Mouse (Mus musculus) left cerebral cortex, adult 9 months (tissue): ENCODE results near the gene Trim66.

Source experiments
- DNase-seq, 2 experiments: peaks; one replicate each; pipeline ENCODE4 v3.0.0; 2022; ENCODE audit warnings: low spot score in 2 of 2

The Trim66 gene

GRCm38 (mm10) chr7:109522084-109522483, 14.2 kb upstream of the Trim66 start:
- no peak for DNase-seq

DNA sequence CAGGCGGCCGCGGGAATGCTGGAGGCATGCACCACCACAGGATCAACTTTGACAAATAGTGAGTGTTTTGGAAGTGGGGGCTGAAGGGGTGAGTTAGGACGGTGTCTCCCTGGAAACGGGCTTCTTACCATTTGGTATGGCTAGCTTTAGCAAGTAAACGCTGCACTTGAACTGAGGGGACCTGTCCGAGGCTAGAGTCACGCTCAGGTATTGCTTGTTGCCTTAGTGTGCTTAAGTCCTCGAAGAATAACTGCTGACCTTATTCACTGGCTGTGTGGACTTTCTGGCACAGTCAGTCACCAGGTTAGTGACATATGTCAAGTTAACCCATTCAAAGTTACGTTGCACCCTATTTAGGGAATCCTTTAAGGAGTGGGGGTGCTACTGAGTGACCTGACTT, 12.0 kb upstream of the Trim66 start:
- DNase-seq, result no peak

GRCm38 (mm10) chr7:109518838-109519696, 11.1 kb upstream of the Trim66 start, which contains the start of gene Rpl27a:
Rpl27a (plus strand) TSS chr7:109519147.
- DNase-seq, result peak; percentile 96 to 98

DNA sequence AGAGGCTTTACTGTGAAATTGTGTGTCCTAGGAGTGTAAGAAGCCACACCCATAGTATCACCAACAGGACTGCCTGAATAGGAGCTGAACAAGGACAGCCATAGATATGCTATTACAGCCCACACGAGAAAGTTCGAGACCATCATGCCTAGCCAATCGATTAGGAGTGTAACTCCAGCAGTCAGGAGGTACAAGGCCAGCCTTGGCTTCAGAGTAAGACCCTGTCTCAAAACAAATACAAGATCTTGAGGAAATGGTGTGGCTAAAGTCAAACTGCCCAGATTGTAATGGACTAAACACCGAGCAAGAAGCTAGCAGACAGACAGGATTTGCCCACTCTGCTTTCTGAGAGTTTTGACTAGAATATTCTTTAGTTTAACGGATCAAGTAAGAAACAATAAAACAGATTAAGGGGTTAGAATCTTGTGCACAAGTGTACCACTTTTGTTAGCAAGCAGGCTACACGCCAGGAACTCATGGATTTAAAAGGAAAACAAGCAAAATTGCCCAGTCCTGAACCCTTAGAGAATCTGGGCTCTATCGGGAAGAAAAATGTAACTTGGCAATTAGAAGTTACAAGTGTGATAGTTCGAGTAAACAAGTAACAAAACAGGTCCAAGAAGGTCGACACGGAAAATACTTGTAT, 10.2 kb upstream of the Trim66 start:
- no peak for DNase-seq

DNA sequence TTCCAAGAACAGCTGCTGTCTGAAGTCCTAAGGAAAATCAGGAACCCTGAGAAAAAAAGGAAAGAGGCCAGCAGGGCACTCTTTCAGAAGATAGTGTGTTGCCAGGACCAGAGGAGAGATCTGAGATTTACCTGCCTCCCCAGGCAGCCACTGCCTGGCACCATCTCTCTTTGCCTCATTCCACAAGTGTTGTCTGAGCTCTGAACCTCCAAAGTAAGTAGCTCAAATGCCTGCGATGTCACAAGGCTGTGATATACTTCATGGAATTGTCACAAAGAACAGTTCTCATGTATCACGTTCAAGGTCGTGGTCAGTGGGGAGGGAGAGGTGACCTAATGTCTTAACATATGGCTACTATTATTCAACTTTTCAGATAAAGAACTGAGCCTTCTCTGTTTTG, 8.6 kb upstream of the Trim66 start:
- DNase-seq, result no peak

GRCm38 (mm10) chr7:109511838-109512237, 3.9 kb upstream of the Trim66 start:
- no peak for DNase-seq

DNA sequence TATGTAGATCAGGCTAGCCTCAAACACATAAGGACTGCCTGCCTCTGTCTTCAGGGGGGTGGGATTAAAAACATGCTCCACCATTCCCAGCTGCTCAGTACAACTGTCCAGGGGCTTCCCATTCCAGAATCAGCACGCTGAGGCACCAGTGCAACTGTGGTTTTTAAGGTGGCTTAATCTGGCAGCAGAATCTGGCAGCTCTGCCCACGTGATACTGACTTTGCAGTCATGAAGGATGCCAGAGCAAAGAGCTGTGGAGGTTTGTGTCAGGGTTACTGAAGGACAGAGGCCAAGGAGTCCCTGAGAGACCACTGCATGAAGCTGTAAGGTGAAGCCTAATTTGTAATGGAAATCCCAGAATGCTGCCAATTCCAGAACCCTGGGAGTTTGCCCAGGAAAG, 2.9 kb upstream of the Trim66 start:
- DNase-seq, result no peak

- DNase-seq, result no peak
Observed at GRCm38 (mm10) chr7:109507572-109507971, 362 bp downstream of the Trim66 start.

DNA sequence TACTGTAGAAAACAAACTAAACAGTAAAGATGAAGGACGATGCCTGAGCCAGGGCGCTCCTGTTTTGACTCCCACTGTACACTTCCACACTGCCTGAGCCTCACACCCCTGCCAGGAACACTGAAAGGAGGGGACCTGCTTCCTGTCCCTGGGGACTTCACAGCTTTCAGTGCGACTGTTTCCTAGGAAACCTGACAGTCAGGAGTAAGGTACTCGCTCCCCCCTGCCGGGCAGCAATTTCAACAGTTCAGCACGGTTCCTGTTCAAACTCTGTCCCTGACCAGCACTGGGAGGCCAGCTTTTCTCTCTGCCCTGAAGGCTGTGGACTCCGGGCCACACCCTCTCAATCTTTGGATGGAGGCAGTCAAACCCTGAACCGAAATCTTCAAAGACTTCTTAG, 815 bp downstream of the Trim66 start:
- DNase-seq, result no peak

- DNase-seq, result no peak
Observed at GRCm38 (mm10) chr7:109497507-109497906, 10.4 kb downstream of the Trim66 start.

GRCm38 (mm10) chr7:109493319-109494316, 14.3 kb downstream of the Trim66 start:
- peak in 1 of 2 experiments; percentile 70 for DNase-seq

DNA sequence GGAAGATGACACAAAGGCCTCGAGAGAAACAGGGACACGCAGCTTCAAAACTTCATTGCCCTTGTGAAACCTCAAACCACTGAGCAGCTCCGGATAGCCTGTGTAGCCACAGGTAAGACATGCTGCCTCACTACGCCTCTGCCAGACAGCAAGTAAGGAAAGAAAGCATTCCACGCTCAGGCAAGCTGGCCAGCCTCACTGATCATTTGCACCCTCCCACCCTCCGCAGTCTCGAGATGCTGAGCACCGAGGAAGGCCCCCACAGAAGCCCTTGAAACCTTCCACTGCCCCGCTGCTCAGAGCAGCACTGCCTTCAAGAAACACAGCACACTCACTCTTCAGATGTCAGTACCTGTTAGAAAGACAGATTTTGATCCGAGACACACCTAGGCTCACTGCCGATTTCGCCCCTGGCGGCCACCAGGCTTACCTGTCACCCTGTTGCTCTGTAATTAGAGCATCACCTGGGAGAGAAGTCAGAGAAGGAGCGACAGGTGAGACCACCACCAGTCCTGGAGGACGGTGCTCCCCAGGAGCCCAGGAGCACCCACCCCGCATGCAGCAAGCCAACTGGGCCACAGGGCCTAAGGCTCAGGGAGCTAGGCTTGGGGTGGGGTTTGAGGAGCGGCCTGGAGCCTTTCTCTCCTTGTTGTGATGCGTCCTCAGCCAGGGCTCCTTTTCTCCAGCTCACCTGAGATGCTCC, 15.2 kb downstream of the Trim66 start:
- peak in 1 of 2 experiments; percentile 30 for DNase-seq

GRCm38 (mm10) chr7:109484221-109484620, 23.7 kb downstream of the Trim66 start:
- no peak for DNase-seq

- DNase-seq, result no peak
Observed at GRCm38 (mm10) chr7:109480765-109481197, 27.2 kb downstream of the Trim66 start.

- DNase-seq, result no peak
Observed at GRCm38 (mm10) chr7:109477926-109478325, 30.0 kb downstream of the Trim66 start.

DNA sequence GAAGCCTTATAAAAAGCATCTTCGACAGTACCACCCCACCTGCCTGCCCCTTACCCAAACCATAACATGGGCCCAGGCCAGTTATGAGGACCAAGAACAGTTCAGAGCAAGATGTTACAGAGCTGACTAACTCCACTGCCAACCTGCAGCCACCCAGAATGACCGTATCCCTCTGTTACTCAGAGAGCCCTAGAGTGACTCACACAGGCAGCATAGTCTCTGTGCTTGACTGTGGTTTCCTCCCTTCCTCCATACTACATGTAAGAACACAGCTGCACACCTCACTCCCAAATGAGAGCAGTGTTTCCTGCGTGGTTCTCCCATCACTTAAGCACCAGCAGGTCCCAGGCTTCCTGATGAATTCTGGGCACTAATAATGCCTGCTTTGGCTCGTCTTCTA, 37.2 kb downstream of the Trim66 start:
- DNase-seq, result no peak

DNA sequence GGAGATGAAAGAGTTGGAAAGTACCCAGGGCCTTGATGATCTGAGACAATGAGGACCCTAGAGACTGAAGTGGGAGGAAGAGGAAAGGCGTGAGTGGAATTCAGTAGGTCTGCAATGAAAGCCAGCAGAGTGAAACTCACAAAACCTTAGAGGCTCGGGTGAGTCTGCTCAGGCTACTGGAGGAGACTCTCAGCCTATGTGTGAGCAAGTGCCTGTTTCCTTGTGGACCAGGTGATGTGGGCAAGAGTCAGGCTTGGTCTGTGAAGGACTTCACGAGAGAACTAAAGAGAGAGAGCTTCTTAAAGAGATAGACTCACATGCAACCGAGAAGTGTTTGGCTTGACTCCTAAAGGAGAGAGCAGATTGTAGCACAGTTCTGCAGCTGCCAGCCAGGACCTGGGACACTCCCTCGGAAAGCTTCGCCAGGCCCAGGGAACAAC, 39.7 kb downstream of the Trim66 start:
- DNase-seq, result peak in 1 of 2 experiments; percentile 22

DNA sequence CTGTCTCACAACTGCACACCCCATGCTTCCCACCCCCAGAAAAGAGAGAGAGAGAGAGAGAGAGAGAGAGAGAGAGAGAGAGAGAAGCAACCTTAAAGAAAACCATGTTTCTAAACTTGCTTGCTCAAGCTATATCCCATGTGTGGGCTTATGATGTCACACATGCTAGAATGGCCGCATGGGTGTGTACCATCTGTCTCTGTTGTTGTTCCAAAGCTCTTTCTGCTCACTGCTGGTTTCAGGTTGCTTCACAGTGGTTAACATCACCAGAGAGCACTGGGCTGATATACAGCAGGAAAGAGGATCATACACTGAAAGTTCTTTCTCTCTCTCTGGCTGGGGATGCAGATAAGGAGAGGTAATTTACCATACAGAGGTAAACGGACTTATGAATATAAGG, 40.3 kb downstream of the Trim66 start:
- DNase-seq, result peak in 1 of 2 experiments; percentile 46

DNA sequence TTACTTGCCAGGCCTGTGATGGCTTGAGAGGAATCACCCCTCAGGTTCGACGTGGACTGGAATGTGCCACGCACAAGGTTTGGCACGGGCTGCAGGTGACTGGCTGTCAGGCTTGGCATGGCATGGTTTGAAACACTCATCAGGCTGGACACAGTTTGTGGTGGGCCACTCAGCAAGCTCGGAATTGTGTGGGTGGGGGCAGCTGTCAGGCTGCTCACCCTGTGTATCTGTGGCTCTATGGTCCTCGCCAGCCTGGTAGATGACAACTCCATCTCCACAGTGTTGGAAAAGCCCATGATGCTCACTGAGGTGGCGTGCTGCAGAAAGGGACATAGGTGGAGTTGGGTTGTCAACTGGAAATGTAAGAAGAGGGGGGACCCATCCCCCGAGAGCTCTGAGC, 47.2 kb downstream of the Trim66 start:
- no peak for DNase-seq

- no peak for DNase-seq
Observed at GRCm38 (mm10) chr7:109456563-109456962, 51.4 kb downstream of the Trim66 start.

- no peak for DNase-seq
Observed at GRCm38 (mm10) chr7:109455748-109456147, 52.2 kb downstream of the Trim66 start.
